17 mouse cellular contexts compared by ENCODE assay signal in genomic region chr8:6575241-6575640, GRCm38 (mm10).
DNase-seq lines count a peak whose midpoint lies in the region; ATAC-seq lines count a peak whose summit lies in the region.
"Had no signal": no experiment of that assay in that cellular context is flagged by ENCODE, and none has a peak within 500 bp of the region (broad histone marks: within the 10 kb centered on the region; RNA-seq: fewer than 3 reads in every experiment).

No protein-coding gene starts in this region.

- DNase-seq in 3134 (ENCODE audit: extremely low read depth, insufficient read length, low spot score) = peak; percentile 16
- DNase-seq in 3T3-L1 (ENCODE audit: low read depth, low spot score) = peak; percentile 33
- peak; percentile 54 for DNase-seq in Muller cell, postnatal 12 days (ENCODE audit: inconsistent ontology term)
- no peak for DNase-seq in lung, postnatal 25 days (ENCODE audit: low spot score)
- no peak for DNase-seq in heart, adult 11 months
- DNase-seq: adrenal gland, postnatal 10 days; cerebellum, adult 11-12 months; cerebellum, adult 8-10 months; cerebellum, postnatal 10 days; cerebellum, postnatal 36 days; embryo, embryonic 11 days; gastrocnemius, postnatal 10 days; gastrocnemius, postnatal 36 days had no signal

- ATAC-seq in frontal cortex, adult (ENCODE audit: low TSS enrichment) = no peak
- ATAC-seq: CD4-positive, CD25-positive, alpha-beta regulatory T cell, adult 4 months; forebrain, embryonic 15.5 days; Patski had no signal

Comparison
In these comparisons a context has a peak if more than half of its experiments do, and no peak if none do; other contexts are left out.
1. DNase-seq: peak in 3134 (single experiment), 3T3-L1 (single experiment) and Muller cell, postnatal 12 days (single experiment); none in lung, postnatal 25 days (single experiment) and heart, adult 11 months (single experiment).